Mouse (Mus musculus) C2C12 (cell line): Measurements from ENCODE around the gene Foxa3.

ENCODE experiments used
- CTCF ChIP-seq: IDR thresholded peaks from one replicate; pipeline ENCODE4 v1.5.1; 2011; ENCODE audit not compliant: control insufficient read depth, insufficient read depth, insufficient read length
- FOSL1 ChIP-seq: IDR thresholded peaks from one replicate; pipeline ENCODE4 v1.8.0; 2011; ENCODE audit warnings: mild to moderate bottlenecking, low read length; ENCODE audit not compliant: poor library complexity, insufficient read depth, severe bottlenecking
- MAX ChIP-seq: IDR thresholded peaks from one replicate; pipeline ENCODE4 v1.6.1; 2011; ENCODE audit warnings: mild to moderate bottlenecking, control low read depth
- MYOD1 ChIP-seq: IDR thresholded peaks from one replicate; pipeline ENCODE4 v1.6.1; 2011; ENCODE audit warnings: low read depth; ENCODE audit not compliant: control insufficient read depth, insufficient read length
- MYOG ChIP-seq: IDR thresholded peaks from one replicate; pipeline ENCODE4 v1.6.1; 2011; ENCODE audit not compliant: control insufficient read depth, insufficient read length; ENCODE audit errors: extremely low read depth
- USF1 ChIP-seq: IDR thresholded peaks from one replicate; pipeline ENCODE4 v1.6.1; 2011; ENCODE audit warnings: low read depth, mild to moderate bottlenecking, control low read depth, moderate library complexity

DNA sequence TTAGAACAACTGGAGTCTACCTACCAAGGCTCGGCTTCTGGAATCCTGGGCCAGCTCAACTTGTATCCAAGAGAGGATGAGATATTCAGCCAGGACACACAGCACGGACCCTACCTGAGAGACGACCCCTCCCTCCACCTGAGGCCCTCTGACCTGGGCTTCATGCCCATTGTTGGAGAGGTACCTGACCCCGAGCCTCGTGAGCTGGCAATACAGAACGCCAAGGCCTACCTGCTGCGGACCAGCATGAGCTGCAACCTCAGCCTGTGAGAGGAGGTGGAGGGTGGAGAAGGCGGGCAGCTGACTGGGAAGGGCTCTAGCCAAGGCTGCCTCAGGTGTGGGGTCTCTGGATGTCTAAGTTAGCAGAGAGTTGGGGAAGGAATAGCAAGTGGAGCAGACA lies 31.8 kb upstream of the Foxa3 start:
- TF ChIP-seq CTCF (no peak), MAX (no peak), USF1 (no peak), MYOD1 (no peak), MYOG (no peak), FOSL1 (no peak)
